Mouse (Mus musculus) bone marrow macrophage, adult 2 months (primary cell): ENCODE data around the gene Ntn3.

Experiments
- CTCF ChIP-seq: IDR thresholded peaks from 2 replicates; pipeline ENCODE4 v1.5.1; 2012; ENCODE audit warnings: low read depth, mild to moderate bottlenecking, low read length, moderate library complexity
- POLR2A ChIP-seq: IDR thresholded peaks from 2 replicates; pipeline ENCODE4 v1.6.1; 2012; ENCODE audit warnings: mild to moderate bottlenecking, low read depth, low read length, borderline replicate concordance

GRCm38 (mm10) chr17:24170729-24171128 is 38.6 kb downstream of the Ntn3 start:
- no peak for TF ChIP-seq CTCF
- no peak for TF ChIP-seq POLR2A
